In the genomic region with DNA sequence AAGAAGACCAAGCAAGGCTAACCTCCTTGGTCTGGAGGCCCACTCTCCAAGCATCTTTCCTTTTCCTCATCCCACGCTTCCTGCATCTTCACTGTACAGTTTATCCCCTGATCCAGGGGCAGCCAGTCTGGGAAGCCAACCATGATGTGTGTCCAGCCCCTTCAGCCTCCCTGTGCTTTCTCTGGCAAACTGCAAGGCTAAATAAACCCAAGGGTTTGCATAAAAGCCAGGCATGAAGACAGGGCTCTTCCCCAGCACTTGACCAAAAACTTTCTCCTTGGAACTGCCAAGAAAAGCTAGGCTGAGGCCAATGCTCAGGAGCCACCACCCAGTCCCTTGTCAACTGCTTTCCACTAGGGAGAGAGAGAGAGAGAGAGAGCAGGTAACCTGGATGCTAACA, we compare ENCODE assay signal across 17 mouse cellular contexts. TPM values are rescaled to one million over a fixed set of nuclear protein-coding genes. Genes with fewer than 3 reads are reported as not detected.
"Had no signal": no experiment of that assay in that cellular context is flagged by ENCODE, and none has a peak within 500 bp of the region (broad histone marks: within the 10 kb centered on the region; RNA-seq: fewer than 3 reads in every experiment).

No protein-coding gene starts in this region.

- H3K27me3 ChIP-seq: limb, embryonic 12.5 days; liver, embryonic 13.5 days; lung, embryonic 15.5 days; neural tube, embryonic 15.5 days had no signal

- H3K9me3 ChIP-seq: limb, embryonic 12.5 days; liver, embryonic 13.5 days; lung, embryonic 15.5 days; neural tube, embryonic 15.5 days had no signal

- DNase-seq: kidney, postnatal 10 days; kidney, postnatal 4 days; liver; liver, embryonic 13.5 days; liver, postnatal 0 days; lung, postnatal 14 days; midbrain, embryonic 14.5 days; right cerebral cortex, adult 18-20 months; right cerebral cortex, postnatal 25 days; thymus, adult 18-20 months; thymus, postnatal 14 days had no signal

- H3K4me2 ChIP-seq: limb, embryonic 12.5 days; liver, embryonic 13.5 days; lung, embryonic 15.5 days; neural tube, embryonic 15.5 days had no signal

- H3K9ac ChIP-seq: limb, embryonic 12.5 days; liver, embryonic 13.5 days; lung, embryonic 15.5 days; neural tube, embryonic 15.5 days had no signal

- ATAC-seq: liver, postnatal 0 days had no signal

- H3K27ac ChIP-seq: liver, embryonic 13.5 days; lung, embryonic 15.5 days; macrophage; neural tube, embryonic 15.5 days had no signal

- H3K4me3 ChIP-seq: layer of hippocampus, adult 2 months; limb, embryonic 12.5 days; liver, embryonic 13.5 days; lung, embryonic 15.5 days; myocyte; neural tube, embryonic 15.5 days had no signal

RNA-seq across cellular contexts. Expression of a gene that starts 52.6 kb away (rescaled TPM):
- polyA plus RNA-seq: lung, embryonic 15.5 days; macrophage had no signal
